Mouse (Mus musculus): ENCODE results near the gene Prkcg. TPM values are rescaled to one million over a fixed set of nuclear protein-coding genes. Genes with fewer than 3 reads are reported as not detected.

Gene Prkcg
- total RNA-seq, 2 experiments from 2014 or later: 495 to 539 TPM

DNA sequence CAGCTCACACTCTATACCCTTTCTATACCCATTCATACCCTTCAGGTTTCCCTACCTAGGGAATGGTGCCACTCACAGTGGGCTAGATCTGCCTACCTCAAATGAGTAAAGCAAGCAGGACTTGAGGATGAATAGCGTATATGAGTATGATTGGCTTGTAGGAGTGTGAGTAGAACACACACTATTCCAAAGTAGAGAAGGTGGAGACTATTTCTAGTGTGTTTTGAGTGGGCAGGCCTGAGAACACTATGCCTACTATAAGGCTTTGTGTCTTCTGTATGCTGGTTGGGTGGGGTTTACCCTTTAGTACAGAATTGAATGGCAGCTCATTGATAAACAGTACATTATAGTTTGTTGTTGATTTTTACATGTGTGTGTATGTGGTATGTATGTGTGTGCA, 34.8 kb downstream of the Prkcg start:
- no peak for DNase-seq

GRCm38 (mm10) chr7:3327961-3328360, 39.0 kb downstream of the Prkcg start:
- DNase-seq: no peak

- DNase-seq: peak; percentile 82 to 88
Measured at GRCm38 (mm10) chr7:3329776-3330546, 41.0 kb downstream of the Prkcg start.

GRCm38 (mm10) chr7:3331171-3331570, 42.2 kb downstream of the Prkcg start:
- DNase-seq: no peak

GRCm38 (mm10) chr7:3331581-3332223, 42.7 kb downstream of the Prkcg start:
- peak; percentile 85 to 86 for DNase-seq

DNA sequence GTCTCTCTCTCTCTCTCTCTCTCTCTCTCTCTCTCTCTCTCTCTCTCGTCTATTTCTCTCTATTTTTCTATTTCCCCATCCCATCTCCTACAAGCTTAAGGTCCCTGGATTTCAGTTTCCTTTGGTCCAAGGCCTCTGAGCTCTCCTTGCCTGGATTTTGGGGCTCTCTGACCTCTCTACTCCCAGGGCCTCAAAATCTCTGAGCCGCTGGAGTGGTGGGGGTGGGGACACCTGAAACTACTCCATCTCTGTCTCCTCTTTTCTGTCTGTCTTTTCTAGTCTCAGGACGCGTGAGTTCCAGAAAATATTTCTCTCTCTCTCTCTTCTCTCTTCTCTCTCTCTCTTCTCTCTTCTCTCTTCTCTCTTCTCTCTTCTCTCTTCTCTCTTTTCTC, 43.2 kb downstream of the Prkcg start:
- no peak for DNase-seq

- DNase-seq: peak; percentile 42 to 56
Measured at GRCm38 (mm10) chr7:3332619-3333521, 43.9 kb downstream of the Prkcg start, which contains the start of gene Cacng7. Gene Cacng7, plus strand, starts transcription at chr7:3332955.

DNA sequence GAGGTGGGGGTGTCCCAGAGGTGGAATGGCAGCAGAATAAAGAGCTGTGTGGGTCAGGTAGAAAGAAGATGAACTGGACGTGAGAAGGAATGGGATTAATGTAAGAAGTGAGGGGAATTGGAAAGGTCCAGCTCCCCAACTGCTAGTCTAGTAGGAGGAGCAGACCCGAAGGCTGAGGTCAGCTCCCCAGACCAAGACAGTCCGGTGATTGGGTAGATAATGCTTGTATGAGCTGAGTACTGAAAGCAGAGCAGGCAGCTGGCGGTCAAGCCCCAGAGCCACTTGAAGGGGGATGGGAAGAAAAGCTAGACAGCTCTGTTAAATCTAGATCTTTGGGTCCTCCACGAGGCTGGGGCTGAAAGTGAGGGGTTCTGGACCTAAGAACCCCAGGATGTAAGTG, 44.6 kb downstream of the Prkcg start:
- DNase-seq: no peak

DNA sequence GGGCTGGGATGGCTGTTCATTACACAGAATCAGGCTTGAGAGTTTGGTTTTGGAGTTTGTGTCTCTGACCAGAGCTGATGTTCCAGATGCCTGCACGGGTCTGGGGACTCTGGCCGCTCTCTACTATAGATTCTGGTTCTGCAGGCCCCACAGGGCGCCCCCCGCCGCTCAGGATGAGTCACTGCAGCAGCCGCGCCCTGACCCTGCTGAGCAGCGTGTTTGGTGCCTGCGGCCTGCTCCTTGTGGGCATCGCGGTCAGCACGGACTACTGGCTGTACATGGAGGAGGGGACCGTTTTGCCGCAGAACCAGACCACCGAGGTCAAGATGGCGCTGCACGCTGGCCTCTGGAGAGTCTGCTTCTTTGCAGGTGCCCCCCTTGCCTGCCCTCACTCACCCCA, 47.4 kb downstream of the Prkcg start:
- no peak for DNase-seq

DNA sequence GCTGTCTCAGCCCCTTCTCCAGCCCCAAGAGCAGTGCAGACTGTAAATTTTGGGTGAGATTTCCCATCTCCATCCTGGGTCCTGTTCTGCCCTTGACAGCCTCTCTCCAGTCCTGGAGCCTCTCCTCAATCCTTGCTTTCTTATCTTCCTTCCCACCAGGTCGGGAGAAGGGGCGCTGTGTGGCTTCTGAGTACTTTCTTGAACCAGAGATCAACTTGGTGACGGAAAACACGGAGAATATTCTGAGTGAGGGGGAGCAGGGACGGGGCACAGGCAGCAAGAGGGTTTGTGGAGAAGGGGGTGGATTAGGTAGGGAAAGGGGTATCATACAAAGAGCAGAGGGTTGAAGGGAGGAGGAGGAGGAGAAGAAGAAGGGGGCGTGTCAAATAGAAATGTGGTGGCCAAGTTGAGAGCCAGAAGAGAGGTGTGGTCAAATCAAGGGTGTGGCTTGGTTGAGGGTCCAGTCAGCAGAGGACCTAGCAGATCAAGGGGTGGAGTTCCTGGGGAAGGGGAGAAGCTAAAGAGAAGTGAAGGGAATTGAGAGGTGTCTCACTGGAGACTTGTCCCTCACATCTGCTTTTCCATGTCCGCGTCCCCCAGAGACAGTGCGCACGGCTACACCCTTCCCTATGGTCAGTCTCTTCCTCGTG, 49.4 kb downstream of the Prkcg start:
- no peak for DNase-seq

GRCm38 (mm10) chr7:3339010-3339409, 50.0 kb downstream of the Prkcg start:
- DNase-seq: no peak

GRCm38 (mm10) chr7:3343861-3344260, 54.9 kb downstream of the Prkcg start:
- DNase-seq: no peak

- no peak for DNase-seq
Measured at GRCm38 (mm10) chr7:3345301-3345700, 56.3 kb downstream of the Prkcg start.

DNA sequence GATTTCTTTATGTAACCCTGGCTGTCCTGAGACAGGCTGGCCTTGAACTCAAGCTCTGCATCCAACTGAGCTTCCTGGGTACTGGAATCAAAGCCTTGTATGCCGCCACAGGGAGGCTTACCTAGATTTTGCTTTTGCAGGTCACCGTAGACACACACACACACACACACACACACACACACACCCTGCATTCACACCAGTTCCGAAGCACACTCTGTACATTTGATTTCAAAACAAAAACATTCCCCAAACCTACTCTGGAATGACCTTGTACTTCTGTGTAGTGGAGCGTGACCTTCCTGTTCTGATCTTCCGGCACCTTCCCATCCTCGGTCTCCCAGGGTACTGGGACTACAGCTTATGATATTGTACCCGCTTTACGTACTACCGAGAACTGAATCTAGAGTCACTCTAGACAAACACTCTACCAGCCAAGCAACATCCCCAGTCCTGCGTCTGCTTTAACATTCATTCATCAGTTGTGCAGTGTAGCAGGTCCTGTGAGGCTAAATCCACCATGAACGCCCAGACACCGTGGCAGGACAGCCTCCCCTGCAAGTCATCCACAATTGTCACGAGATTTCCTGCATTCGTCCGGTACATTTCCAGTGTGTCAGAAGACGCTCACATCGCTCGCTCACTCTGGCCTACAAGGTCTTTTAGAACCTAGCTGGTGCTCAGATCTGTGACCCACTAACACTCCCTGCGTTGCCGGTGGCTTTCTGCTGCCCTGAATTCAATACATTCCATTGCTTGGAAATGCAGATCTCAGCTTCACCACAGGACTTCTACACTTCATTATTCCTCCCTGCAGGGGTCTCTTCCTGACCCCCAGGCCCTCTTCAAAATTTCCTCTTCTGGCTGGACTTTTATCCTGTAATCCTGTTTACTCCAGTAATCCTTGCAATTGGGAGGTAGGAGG, 58.6 kb downstream of the Prkcg start:
- DNase-seq: no peak

- no peak for DNase-seq
Measured at GRCm38 (mm10) chr7:3348326-3348725, 59.3 kb downstream of the Prkcg start.

- no peak for DNase-seq
Measured at GRCm38 (mm10) chr7:3349775-3350174, 60.8 kb downstream of the Prkcg start.

- DNase-seq: no peak
Measured at GRCm38 (mm10) chr7:3351536-3351935, 62.6 kb downstream of the Prkcg start.

GRCm38 (mm10) chr7:3354850-3355249, 65.9 kb downstream of the Prkcg start:
- DNase-seq: no peak

DNA sequence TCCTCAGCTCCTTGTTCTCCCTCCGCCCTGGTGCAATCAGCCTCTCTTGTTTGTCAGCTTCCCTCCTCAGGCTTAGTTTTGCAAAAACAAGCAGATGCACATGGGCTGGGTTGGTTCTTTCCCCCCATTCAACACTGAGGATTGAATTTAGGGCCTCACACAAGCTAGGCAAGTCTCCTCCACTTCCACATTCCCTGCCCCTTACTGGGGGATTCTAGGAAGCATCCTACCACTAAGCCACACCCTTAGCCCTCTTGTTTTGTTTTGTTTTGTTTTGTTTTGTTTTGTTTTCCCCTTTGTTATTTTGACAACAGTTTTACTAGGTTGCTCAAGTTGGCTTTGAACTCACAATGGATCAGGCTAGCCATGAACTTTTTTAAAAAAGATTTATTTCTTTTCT, 71.7 kb downstream of the Prkcg start:
- DNase-seq: no peak

GRCm38 (mm10) chr7:3365547-3366279, 76.7 kb downstream of the Prkcg start:
- DNase-seq: no peak
